Mouse (Mus musculus) embryo, embryonic 11 days (tissue): Measurements from ENCODE around the gene Nckap5.
A peak's percentile ranks its signal among the peaks of the same experiment; 100 is the strongest.
"Not testable (repeated sequence)": the region's sequence is repeated elsewhere in the genome, so short reads cannot be mapped to it uniquely, and the experiment has no call there.

Experiments used
- DNase-seq: peaks from one replicate; pipeline ENCODE4 v3.0.0-alpha.2; 2015

The Nckap5 gene

GRCm38 (mm10) chr1:126152217-126152616 is 678.4 kb downstream of the Nckap5 start:
- no peak for DNase-seq

- no peak for DNase-seq
Observed at GRCm38 (mm10) chr1:126149966-126150365, 680.6 kb downstream of the Nckap5 start.

GRCm38 (mm10) chr1:126135717-126136116 is 694.9 kb downstream of the Nckap5 start:
- DNase-seq, result no peak

- no peak for DNase-seq
Observed at GRCm38 (mm10) chr1:126132316-126132715, 698.3 kb downstream of the Nckap5 start.

- no peak for DNase-seq
Observed at GRCm38 (mm10) chr1:126129129-126129528, 701.5 kb downstream of the Nckap5 start.

GRCm38 (mm10) chr1:126123111-126123510 is 707.5 kb downstream of the Nckap5 start:
- no peak for DNase-seq

GRCm38 (mm10) chr1:126120506-126120905 is 710.1 kb downstream of the Nckap5 start:
- no peak for DNase-seq

- DNase-seq, result no peak
Observed at GRCm38 (mm10) chr1:126116034-126116433, 714.6 kb downstream of the Nckap5 start.

GRCm38 (mm10) chr1:126105673-126106256 is 724.8 kb downstream of the Nckap5 start:
- no peak for DNase-seq

GRCm38 (mm10) chr1:126094346-126094745 is 736.3 kb downstream of the Nckap5 start:
- DNase-seq, result no peak

GRCm38 (mm10) chr1:126091979-126092378 is 738.6 kb downstream of the Nckap5 start:
- DNase-seq, result not testable (repeated sequence)

GRCm38 (mm10) chr1:126087181-126087580 is 743.4 kb downstream of the Nckap5 start:
- DNase-seq, result no peak

GRCm38 (mm10) chr1:126076312-126076711 is 754.3 kb downstream of the Nckap5 start:
- peak; percentile 2 for DNase-seq

- DNase-seq, result no peak
Observed at GRCm38 (mm10) chr1:126070861-126071260, 759.7 kb downstream of the Nckap5 start.

- DNase-seq, result no peak
Observed at GRCm38 (mm10) chr1:126051491-126051890, 779.1 kb downstream of the Nckap5 start.

GRCm38 (mm10) chr1:126042886-126043285 is 787.7 kb downstream of the Nckap5 start:
- DNase-seq, result no peak

- DNase-seq, result no peak
Observed at GRCm38 (mm10) chr1:126027536-126027935, 803.1 kb downstream of the Nckap5 start.

GRCm38 (mm10) chr1:126024518-126024917 is 806.1 kb downstream of the Nckap5 start:
- DNase-seq, result no peak

GRCm38 (mm10) chr1:126022959-126023358 is 807.6 kb downstream of the Nckap5 start:
- DNase-seq, result no peak

GRCm38 (mm10) chr1:126018654-126019053 is 811.9 kb downstream of the Nckap5 start:
- DNase-seq, result not testable (repeated sequence)

- no peak for DNase-seq
Observed at GRCm38 (mm10) chr1:126011661-126012091, 818.9 kb downstream of the Nckap5 start.

- DNase-seq, result no peak
Observed at GRCm38 (mm10) chr1:126007571-126007970, 823.0 kb downstream of the Nckap5 start.

GRCm38 (mm10) chr1:126005672-126006071 is 824.9 kb downstream of the Nckap5 start:
- DNase-seq, result no peak

- peak; percentile 56 for DNase-seq
Observed at GRCm38 (mm10) chr1:125996540-125996939, 834.1 kb downstream of the Nckap5 start.

- no peak for DNase-seq
Observed at GRCm38 (mm10) chr1:125987803-125988202, 842.8 kb downstream of the Nckap5 start.
